ENCODE assay signal across 8 mouse cellular contexts in the genomic region with DNA sequence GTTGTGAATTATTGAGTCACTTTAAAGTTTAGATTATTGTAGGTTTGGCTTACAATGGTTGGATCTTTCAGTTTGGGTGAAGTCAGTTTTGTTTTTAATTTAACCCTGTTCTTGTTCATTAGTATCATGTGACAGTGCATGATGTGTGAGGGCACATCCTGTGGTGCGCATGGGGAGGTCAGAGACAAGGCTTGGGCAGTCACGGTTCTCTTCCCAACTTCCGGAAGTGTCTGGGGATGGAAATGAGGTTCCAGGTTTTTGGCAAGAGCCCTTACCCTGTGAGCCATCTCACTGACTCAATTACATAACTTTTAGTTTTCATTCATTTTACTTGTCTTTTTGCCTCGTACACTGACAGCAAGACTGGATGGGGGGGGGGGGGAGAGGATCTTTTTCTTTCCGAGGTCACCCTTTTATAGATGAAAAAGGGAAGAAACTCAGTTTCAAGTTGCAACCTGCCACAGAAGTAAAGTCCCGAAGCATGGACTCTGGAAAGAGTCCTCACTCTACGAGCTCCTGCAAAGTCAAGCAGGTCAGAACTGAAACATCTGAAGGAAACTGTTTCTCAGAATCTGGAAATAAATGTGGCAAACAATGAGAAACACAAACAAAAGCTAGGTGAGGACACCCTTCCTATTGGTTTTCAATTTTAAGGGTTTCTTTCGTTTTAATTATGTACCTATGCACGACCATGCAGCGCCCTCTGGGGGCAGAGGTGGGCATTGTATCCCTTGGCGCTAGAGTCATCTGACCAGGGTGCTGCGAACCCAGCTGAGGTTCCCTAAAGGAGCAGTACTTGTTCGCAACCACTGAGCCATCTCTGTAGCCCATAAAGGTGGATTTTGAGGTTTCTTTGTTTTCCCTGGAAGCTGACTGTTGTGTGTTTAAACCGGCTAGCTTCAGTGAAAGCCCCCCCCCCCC. TPM values are rescaled to one million over a fixed set of nuclear protein-coding genes. Genes with fewer than 3 reads are reported as not detected.
DNase-seq lines count a peak whose midpoint lies in the region; ATAC-seq and TF ChIP-seq lines count a peak whose summit lies in the region.

No protein-coding gene starts in this region.

- H3K4me2 ChIP-seq in heart, postnatal 0 days (ENCODE audit: low read depth, low read length), result no peak overlapping the region
- H3K4me2 ChIP-seq in liver, embryonic 12.5 days, result peak overlapping the region; percentile 25; the same call in 1 of the 2 replicates
- H3K4me2 ChIP-seq in stomach, postnatal 0 days (replicated peaks; ENCODE audit: low read depth), result no peak overlapping the region
- H3K4me2 ChIP-seq in hindbrain, embryonic 13.5 days, result no peak overlapping the region

- no peak overlapping the region for H3K27ac ChIP-seq in heart, postnatal 0 days (ENCODE audit: low read depth)
- no peak overlapping the region for H3K27ac ChIP-seq in heart, embryonic 10.5 days
- H3K27ac ChIP-seq in liver, embryonic 12.5 days, result no peak overlapping the region
- no peak overlapping the region for H3K27ac ChIP-seq in stomach, postnatal 0 days (replicated peaks)
- no peak overlapping the region for H3K27ac ChIP-seq in hindbrain, embryonic 13.5 days

- H3K9me3 ChIP-seq in heart, postnatal 0 days (replicated peaks; ENCODE audit: control insufficient read depth, low read length), result no peaks in the 10 kb centered on the region
- no peaks in the 10 kb centered on the region for H3K9me3 ChIP-seq in heart, embryonic 10.5 days
- no peaks in the 10 kb centered on the region for H3K9me3 ChIP-seq in liver, embryonic 12.5 days (replicated peaks)
- H3K9me3 ChIP-seq in stomach, postnatal 0 days (ENCODE audit: control insufficient read depth, low read length), result no peaks in the 10 kb centered on the region
- H3K9me3 ChIP-seq in hindbrain, embryonic 13.5 days, result no peaks in the 10 kb centered on the region

- H3K4me1 ChIP-seq in heart, postnatal 0 days (ENCODE audit: control insufficient read depth, insufficient read depth), result no peaks in the 10 kb centered on the region; the same call in 1 of the 2 replicates
- H3K4me1 ChIP-seq in heart, embryonic 10.5 days, result 0 out of 2 replicates have a peak, but pooled peaks cover 5% of the 10 kb centered on the region
- H3K4me1 ChIP-seq in liver, embryonic 12.5 days, result no peaks in the 10 kb centered on the region
- H3K4me1 ChIP-seq in stomach, postnatal 0 days (replicated peaks; ENCODE audit: control insufficient read depth, insufficient read depth), result no peaks in the 10 kb centered on the region
- peaks cover 4% of the 10 kb centered on the region for H3K4me1 ChIP-seq in hindbrain, embryonic 13.5 days (replicated peaks)

- no peak for TF ChIP-seq EP300 in heart, postnatal 0 days (IDR thresholded peaks at IDR 0.05; ENCODE audit: low read depth)
- no peak for TF ChIP-seq EP300 in stomach, postnatal 0 days (optimal IDR thresholded peaks at IDR 0.05)

- H3K36me3 ChIP-seq in heart, postnatal 0 days (replicated peaks; ENCODE audit: control insufficient read depth, insufficient read depth, low read length), result no peaks in the 10 kb centered on the region
- H3K36me3 ChIP-seq in heart, embryonic 10.5 days, result no peaks in the 10 kb centered on the region
- H3K36me3 ChIP-seq in liver, embryonic 12.5 days, result no peaks in the 10 kb centered on the region
- H3K36me3 ChIP-seq in stomach, postnatal 0 days (ENCODE audit: control insufficient read depth, insufficient read depth, low read length), result no peaks in the 10 kb centered on the region
- H3K36me3 ChIP-seq in hindbrain, embryonic 13.5 days, result no peaks in the 10 kb centered on the region

- no peak for ATAC-seq in heart, postnatal 0 days (ENCODE audit: insufficient read depth, low read depth)
- ATAC-seq in liver, embryonic 12.5 days, result no peak
- no peak for ATAC-seq in stomach, postnatal 0 days (ENCODE audit: low FRiP score, low TSS enrichment)
- no peak for ATAC-seq in hindbrain, embryonic 13.5 days (ENCODE audit: low FRiP score)

- peak; percentile 25 for TF ChIP-seq CTCF in heart, postnatal 0 days (IDR thresholded peaks at IDR 0.05; ENCODE audit: low read depth)
- TF ChIP-seq CTCF in stomach, postnatal 0 days (IDR thresholded peaks at IDR 0.05; ENCODE audit: low read depth), result peak; percentile 64

- WGBS in heart, postnatal 0 days, result 60% methylated on average over 14 of the region's 14 CpGs
- 64% methylated on average over 14 of the region's 14 CpGs for WGBS in heart, embryonic 10.5 days
- 48% methylated on average over 14 of the region's 14 CpGs for WGBS in liver, embryonic 12.5 days (ENCODE audit: insufficient replicate concordance)
- 61% methylated on average over 14 of the region's 14 CpGs for WGBS in stomach, postnatal 0 days
- 71% methylated on average over 14 of the region's 14 CpGs for WGBS in hindbrain, embryonic 13.5 days

- H3K27me3 ChIP-seq in heart, postnatal 0 days (ENCODE audit: control insufficient read depth, insufficient read depth, low read length), result no peaks in the 10 kb centered on the region
- H3K27me3 ChIP-seq in heart, embryonic 10.5 days (ENCODE audit: insufficient read depth, poor library complexity, severe bottlenecking), result no peaks in the 10 kb centered on the region
- H3K27me3 ChIP-seq in liver, embryonic 12.5 days (replicated peaks), result no peaks in the 10 kb centered on the region
- no peaks in the 10 kb centered on the region for H3K27me3 ChIP-seq in stomach, postnatal 0 days (ENCODE audit: control insufficient read depth, insufficient read depth, low read length)
- H3K27me3 ChIP-seq in hindbrain, embryonic 13.5 days, result no peaks in the 10 kb centered on the region

- H3K9ac ChIP-seq in heart, postnatal 0 days (replicated peaks; ENCODE audit: low read depth, low read length), result no peak overlapping the region
- no peak overlapping the region for H3K9ac ChIP-seq in liver, embryonic 12.5 days
- no peak overlapping the region for H3K9ac ChIP-seq in stomach, postnatal 0 days (ENCODE audit: low read length)
- no peak overlapping the region for H3K9ac ChIP-seq in hindbrain, embryonic 13.5 days

- no peak for DNase-seq in heart, postnatal 0 days (ENCODE audit: low spot score)
- DNase-seq in heart, embryonic 10.5 days (ENCODE audit: low spot score), result no peak
- DNase-seq in 416B (ENCODE audit: low read depth) (peak; percentile 83), R1 (ENCODE audit: low read depth, low spot score) (peak; percentile 81)
- DNase-seq in forelimb bud, embryonic 11.5 days (ENCODE audit: low read depth, low spot score), result peak; percentile 39
- peak; percentile 36 for DNase-seq in stomach, postnatal 0 days (ENCODE audit: low spot score)

- H3K4me3 ChIP-seq in heart, postnatal 0 days (ENCODE audit: low read depth, low read length), result no peak overlapping the region
- H3K4me3 ChIP-seq in heart, embryonic 10.5 days, result no peak overlapping the region
- H3K4me3 ChIP-seq in liver, embryonic 12.5 days, result peak overlapping the region; percentile 7; the same call in 1 of the 2 replicates
- no peak overlapping the region for H3K4me3 ChIP-seq in stomach, postnatal 0 days (ENCODE audit: low read depth, low read length)
- H3K4me3 ChIP-seq in hindbrain, embryonic 13.5 days, result no peak overlapping the region

RNA-seq across cellular contexts. Expression of a gene that starts 53.9 kb away (rescaled TPM):
- 0.73 and 7.0 TPM in 2 replicates for total RNA-seq in heart, postnatal 0 days (2014; rRNA removed; ENCODE audit: low replicate concordance)
- polyA plus RNA-seq in heart, postnatal 0 days (2015; fragmentation: Nextera tagmentation; extraction: Ambion mirVana), result 1.4 and 1.5 TPM in 2 replicates
- 1.8 and 3.7 TPM in 2 replicates for polyA plus RNA-seq in heart, embryonic 10.5 days (2016; fragmentation: Nextera tagmentation; extraction: Ambion mirVana)
- 3.8 and 4.4 TPM in 2 replicates for polyA plus RNA-seq in liver, embryonic 12.5 days (2016; fragmentation: Nextera tagmentation; extraction: Ambion mirVana)
- 2.1 and 2.3 TPM in 2 replicates for polyA plus RNA-seq in stomach, postnatal 0 days (2015; fragmentation: Nextera tagmentation; extraction: Ambion mirVana)
- polyA plus RNA-seq in hindbrain, embryonic 13.5 days (2015; fragmentation: Nextera tagmentation; extraction: Ambion mirVana), result 1.9 and 2.1 TPM in 2 replicates

Comparison
In these comparisons a context has a peak if more than half of its experiments do, and no peak if none do; other contexts are left out.
1. DNase-seq: peak in 416B (single experiment), R1 (single experiment), forelimb bud, embryonic 11.5 days (single experiment) and stomach, postnatal 0 days (single experiment); none in heart, postnatal 0 days (single experiment) and heart, embryonic 10.5 days (single experiment).